Mouse (Mus musculus): ENCODE data around the gene Styxl1. TPM values are rescaled to one million over a fixed set of nuclear protein-coding genes. Genes with fewer than 3 reads are reported as not detected.
A peak's percentile ranks its signal among the peaks of the same experiment; 100 is the strongest.

The Styxl1 gene
- polyA plus RNA-seq, 1 experiment from 2014 or later: 0.29 TPM

DNA sequence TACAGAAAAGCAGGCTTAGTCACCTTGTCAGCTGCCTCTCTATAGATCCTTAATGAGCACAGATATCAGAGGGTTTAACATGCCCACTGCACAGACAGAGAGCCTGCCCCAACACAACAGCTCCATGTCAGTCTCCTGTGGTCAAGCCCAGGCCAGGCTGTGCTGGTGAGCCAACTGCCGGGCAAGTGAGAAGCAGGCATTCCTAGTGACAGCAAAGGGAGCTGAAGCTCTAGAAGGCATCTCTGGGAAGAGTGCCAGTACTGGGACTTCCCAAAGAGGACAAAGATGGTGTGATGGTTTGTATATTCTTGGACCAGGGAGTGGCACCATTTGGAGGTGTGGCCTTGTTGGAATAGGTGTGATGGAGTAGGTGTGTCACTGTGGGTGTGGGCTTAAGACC, 27.1 kb downstream of the Styxl1 start:
- peaks cover 8% of the 10 kb centered on the region; the same call in 1 of the 2 replicates for H3K9me3 ChIP-seq (ENCODE audit: control insufficient read depth, low read length)
- no peaks in the 10 kb centered on the region for H3K27me3 ChIP-seq (replicated peaks; ENCODE audit: control insufficient read depth, insufficient read depth, low read length)
- no peaks in the 10 kb centered on the region for H3K4me1 ChIP-seq (replicated peaks; ENCODE audit: control insufficient read depth, insufficient read depth, low read length)
- no peak overlapping the region for H3K4me2 ChIP-seq
- no peaks in the 10 kb centered on the region for H3K36me3 ChIP-seq (ENCODE audit: control insufficient read depth, insufficient read depth, low read length)
- H3K4me3 ChIP-seq (ENCODE audit: low read depth, low read length): no peak overlapping the region
- WGBS: 64% methylated on average over 1 of the region's 1 CpGs
- DNase-seq (ENCODE audit: low spot score) (no peak), ATAC-seq (replicated peaks; ENCODE audit: low FRiP score) (no peak)
- no peak overlapping the region for H3K27ac ChIP-seq (ENCODE audit: low read depth, low read length)
- H3K9ac ChIP-seq (ENCODE audit: low read depth, low read length): no peak overlapping the region

- H3K9ac ChIP-seq (ENCODE audit: low read depth, low read length): peak overlapping the region; percentile 53; the same call in 1 of the 2 replicates
- H3K4me3 ChIP-seq (ENCODE audit: low read depth, low read length): peak overlapping the region; percentile 88
- peaks cover 8% of the 10 kb centered on the region; the same call in 1 of the 2 replicates for H3K9me3 ChIP-seq (ENCODE audit: control insufficient read depth, low read length)
- ATAC-seq (replicated peaks; ENCODE audit: low FRiP score) (peak; percentile 10; the same call in 1 of the 2 replicates), DNase-seq (ENCODE audit: low spot score) (no peak)
- peak overlapping the region; percentile 99 for H3K4me2 ChIP-seq
- 24% methylated on average over 12 of the region's 12 CpGs for WGBS
- H3K4me1 ChIP-seq (replicated peaks; ENCODE audit: control insufficient read depth, insufficient read depth, low read length): peaks cover 9% of the 10 kb centered on the region
- H3K36me3 ChIP-seq (ENCODE audit: control insufficient read depth, insufficient read depth, low read length): no peaks in the 10 kb centered on the region
- H3K27ac ChIP-seq (ENCODE audit: low read depth, low read length): no peak overlapping the region
- H3K27me3 ChIP-seq (replicated peaks; ENCODE audit: control insufficient read depth, insufficient read depth, low read length): no peaks in the 10 kb centered on the region
Measured at GRCm38 (mm10) chr5:135744742-135745141, 33.4 kb downstream of the Styxl1 start.

GRCm38 (mm10) chr5:135743741-135744609, 34.2 kb downstream of the Styxl1 start, which contains the start of gene Tmem120a:
TSS of gene Tmem120a (minus strand) at chr5:135744448.
- ATAC-seq (replicated peaks; ENCODE audit: low FRiP score): peak; percentile 97
- no peak within 1 kb of the TSS for H3K27ac ChIP-seq (ENCODE audit: low read depth, low read length)
- peak within 1 kb of the TSS; percentile 88 for H3K4me3 ChIP-seq (ENCODE audit: low read depth, low read length)
- peaks cover 8% of the 10 kb centered on the region; the same call in 1 of the 2 replicates for H3K9me3 ChIP-seq (ENCODE audit: control insufficient read depth, low read length)
- peak within 1 kb of the TSS; percentile 75 for H3K9ac ChIP-seq (ENCODE audit: low read depth, low read length)
- H3K36me3 ChIP-seq (ENCODE audit: control insufficient read depth, insufficient read depth, low read length): no peaks in the 10 kb centered on the region
- DNase-seq (ENCODE audit: low spot score): peak; percentile 93
- H3K4me2 ChIP-seq: peak within 1 kb of the TSS; percentile 99
- under 1% methylated on average over 56 of the region's 60 CpGs for WGBS
- H3K27me3 ChIP-seq (replicated peaks; ENCODE audit: control insufficient read depth, insufficient read depth, low read length): no peaks in the 10 kb centered on the region
- H3K4me1 ChIP-seq (replicated peaks; ENCODE audit: control insufficient read depth, insufficient read depth, low read length): peaks cover 9% of the 10 kb centered on the region

GRCm38 (mm10) chr5:135742941-135743740, 35.0 kb downstream of the Styxl1 start:
- no peak for DNase-seq (ENCODE audit: low spot score)
- H3K27ac ChIP-seq (ENCODE audit: low read depth, low read length): no peak overlapping the region
- no peak for ATAC-seq (replicated peaks; ENCODE audit: low FRiP score)
- 0 out of 2 replicates have a peak, but pooled peaks cover 6% of the 10 kb centered on the region for H3K9me3 ChIP-seq (ENCODE audit: control insufficient read depth, low read length)
- 22% methylated on average over 18 of the region's 18 CpGs for WGBS
- H3K9ac ChIP-seq (ENCODE audit: low read depth, low read length): peak overlapping the region; percentile 75
- peak overlapping the region; percentile 99 for H3K4me2 ChIP-seq
- H3K36me3 ChIP-seq (ENCODE audit: control insufficient read depth, insufficient read depth, low read length): no peaks in the 10 kb centered on the region
- H3K27me3 ChIP-seq (replicated peaks; ENCODE audit: control insufficient read depth, insufficient read depth, low read length): no peaks in the 10 kb centered on the region
- peaks cover 11% of the 10 kb centered on the region for H3K4me1 ChIP-seq (replicated peaks; ENCODE audit: control insufficient read depth, insufficient read depth, low read length)
- H3K4me3 ChIP-seq (ENCODE audit: low read depth, low read length): peak overlapping the region; percentile 88

DNA sequence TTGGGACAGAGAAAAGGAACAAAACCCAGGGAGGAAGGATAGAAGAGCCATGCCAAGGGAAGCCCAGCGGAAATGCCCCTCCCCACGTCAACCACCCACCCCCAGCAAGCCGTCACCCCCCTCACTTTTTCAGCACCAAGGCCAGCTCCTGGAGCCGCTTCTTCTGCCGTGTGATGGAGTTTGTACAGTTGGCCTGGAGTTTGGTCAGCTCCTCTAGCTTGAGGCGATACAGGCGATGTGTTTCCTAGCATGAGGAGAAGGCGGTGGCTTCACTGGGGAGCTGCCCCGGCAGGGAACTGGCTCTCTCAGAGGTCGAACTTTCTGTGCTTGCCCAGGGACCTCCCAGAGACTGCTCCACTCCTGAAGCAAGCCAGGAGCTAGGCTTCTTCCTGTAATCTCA, 36.0 kb downstream of the Styxl1 start:
- no peak overlapping the region for H3K9ac ChIP-seq (ENCODE audit: low read depth, low read length)
- 0 out of 2 replicates have a peak, but pooled peaks cover under 1% of the 10 kb centered on the region for H3K9me3 ChIP-seq (ENCODE audit: control insufficient read depth, low read length)
- DNase-seq (ENCODE audit: low spot score) (no peak), ATAC-seq (replicated peaks; ENCODE audit: low FRiP score) (no peak)
- WGBS: 52% methylated on average over 10 of the region's 10 CpGs
- no peak overlapping the region for H3K27ac ChIP-seq (ENCODE audit: low read depth, low read length)
- H3K4me2 ChIP-seq: no peak overlapping the region
- no peak overlapping the region for H3K4me3 ChIP-seq (ENCODE audit: low read depth, low read length)
- H3K27me3 ChIP-seq (replicated peaks; ENCODE audit: control insufficient read depth, insufficient read depth, low read length): no peaks in the 10 kb centered on the region
- H3K4me1 ChIP-seq (replicated peaks; ENCODE audit: control insufficient read depth, insufficient read depth, low read length): peaks cover 11% of the 10 kb centered on the region
- H3K36me3 ChIP-seq (ENCODE audit: control insufficient read depth, insufficient read depth, low read length): no peaks in the 10 kb centered on the region

- Histone ChIP-seq H3K4me3 (ENCODE audit: low read depth, low read length) (no peak overlapping the region), H3K9me3 (ENCODE audit: control insufficient read depth, low read length) (no peaks in the 10 kb centered on the region), H3K4me2 (no peak overlapping the region), H3K4me1 (replicated peaks; ENCODE audit: control insufficient read depth, insufficient read depth, low read length) (peaks cover 7% of the 10 kb centered on the region), H3K9ac (ENCODE audit: low read depth, low read length) (no peak overlapping the region), H3K27ac (ENCODE audit: low read depth, low read length) (no peak overlapping the region), H3K27me3 (replicated peaks; ENCODE audit: control insufficient read depth, insufficient read depth, low read length) (no peaks in the 10 kb centered on the region), H3K36me3 (ENCODE audit: control insufficient read depth, insufficient read depth, low read length) (peaks cover 19% of the 10 kb centered on the region)
- ATAC-seq (replicated peaks; ENCODE audit: low FRiP score): no peak
- DNase-seq (ENCODE audit: low spot score): no peak
- WGBS: 20% methylated on average over 6 of the region's 6 CpGs
Measured at GRCm38 (mm10) chr5:135738266-135738665, 39.9 kb downstream of the Styxl1 start.

DNA sequence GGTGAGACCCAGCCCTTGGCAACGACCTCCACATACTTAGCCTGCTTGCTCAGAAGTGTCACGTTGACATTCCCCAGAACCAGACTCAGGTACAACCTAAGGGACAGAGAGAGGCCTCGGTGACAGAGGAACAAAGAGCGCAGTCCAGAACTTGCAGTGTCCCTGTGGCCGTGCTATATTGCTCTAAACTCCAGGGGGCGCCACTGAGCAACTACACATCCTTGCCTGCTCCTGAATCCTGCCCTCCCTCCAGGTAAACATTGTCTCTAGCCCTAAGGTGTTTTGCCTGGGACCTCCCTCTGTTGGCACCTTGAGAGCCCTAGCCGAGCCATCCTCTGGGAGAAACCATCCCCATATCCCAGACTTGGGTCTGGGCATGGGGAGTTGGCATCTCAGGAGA, 41.0 kb downstream of the Styxl1 start:
- 76% methylated on average over 7 of the region's 7 CpGs for WGBS
- no peaks in the 10 kb centered on the region for H3K9me3 ChIP-seq (ENCODE audit: control insufficient read depth, low read length)
- no peak overlapping the region for H3K9ac ChIP-seq (ENCODE audit: low read depth, low read length)
- peaks cover 29% of the 10 kb centered on the region for H3K36me3 ChIP-seq (ENCODE audit: control insufficient read depth, insufficient read depth, low read length)
- H3K27me3 ChIP-seq (replicated peaks; ENCODE audit: control insufficient read depth, insufficient read depth, low read length): no peaks in the 10 kb centered on the region
- ATAC-seq (replicated peaks; ENCODE audit: low FRiP score) (no peak), DNase-seq (ENCODE audit: low spot score) (no peak)
- H3K4me1 ChIP-seq (replicated peaks; ENCODE audit: control insufficient read depth, insufficient read depth, low read length): peaks cover 2% of the 10 kb centered on the region; the same call in 1 of the 2 replicates
- no peak overlapping the region for H3K27ac ChIP-seq (ENCODE audit: low read depth, low read length)
- H3K4me2 ChIP-seq: no peak overlapping the region
- no peak overlapping the region for H3K4me3 ChIP-seq (ENCODE audit: low read depth, low read length)

DNA sequence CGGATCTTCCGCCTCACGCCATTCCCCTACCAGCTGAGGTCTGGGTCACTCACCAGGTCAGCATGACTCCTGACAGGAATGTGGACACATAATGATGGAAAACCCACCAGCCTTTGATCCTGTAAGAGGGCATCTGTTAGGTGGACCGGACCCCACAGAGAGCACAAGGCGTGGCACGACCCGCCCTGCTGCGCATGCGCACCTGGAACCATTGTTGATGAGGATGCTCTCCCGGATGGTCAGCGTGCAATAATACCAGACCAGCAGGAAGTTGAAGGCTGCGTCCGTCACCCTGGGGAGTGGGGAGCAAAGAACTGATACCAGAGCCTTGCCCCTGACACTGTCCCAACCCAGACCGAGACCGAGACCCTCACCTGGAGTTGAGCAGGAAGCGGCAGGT, 41.6 kb downstream of the Styxl1 start:
- no peak overlapping the region for H3K4me3 ChIP-seq (ENCODE audit: low read depth, low read length)

More for the DNA sequence above, 41.6 kb downstream of the Styxl1 start:
- Histone ChIP-seq H3K4me2 (no peak overlapping the region), H3K27me3 (replicated peaks; ENCODE audit: control insufficient read depth, insufficient read depth, low read length) (no peaks in the 10 kb centered on the region), H3K36me3 (ENCODE audit: control insufficient read depth, insufficient read depth, low read length) (peaks cover 32% of the 10 kb centered on the region), H3K27ac (ENCODE audit: low read depth, low read length) (no peak overlapping the region), H3K9me3 (ENCODE audit: control insufficient read depth, low read length) (no peaks in the 10 kb centered on the region), H3K4me1 (replicated peaks; ENCODE audit: control insufficient read depth, insufficient read depth, low read length) (peaks cover 2% of the 10 kb centered on the region; the same call in 1 of the 2 replicates), H3K9ac (ENCODE audit: low read depth, low read length) (no peak overlapping the region)
- no peak for ATAC-seq (replicated peaks; ENCODE audit: low FRiP score)
- no peak for DNase-seq (ENCODE audit: low spot score)
- 95% methylated on average over 16 of the region's 16 CpGs for whole genome bisulfite sequencing
